Mouse (Mus musculus) heart, postnatal 0 days (tissue): ENCODE data around the gene Sall2.

ENCODE experiments used
- CTCF ChIP-seq: IDR thresholded peaks from 2 replicates; pipeline ENCODE4 v1.5.1; 2016; ENCODE audit warnings: antibody characterized with exemption, control low read depth, low read depth
- EP300 ChIP-seq: IDR thresholded peaks from 2 replicates; pipeline ENCODE4 v1.6.1; 2016; ENCODE audit warnings: antibody characterized with exemption, low read depth

GRCm38 (mm10) chr14:52368741-52369140 is 40.2 kb upstream of the Sall2 start:
- no peak for TF ChIP-seq CTCF
- no peak for TF ChIP-seq EP300
